Mouse (Mus musculus) stomach, embryonic 15.5 days (tissue): ENCODE results near the gene Tmprss12. TPM values are rescaled to one million over a fixed set of nuclear protein-coding genes. Genes with fewer than 3 reads are reported as not detected.

Experiments used
- ATAC-seq: fragments of 200-750 bp; cut with Nextera tagmentation; 2 replicates; pipeline ENCODE4 v1.8.0; 2017; ENCODE audit warnings: low read depth, moderate number of reproducible peaks, moderate TSS enrichment; ENCODE audit not compliant: insufficient read depth, low FRiP score
- H3K27ac ChIP-seq: fragments of 300-500 bp; sonication (generic); 2 replicates; pipeline ENCODE4 v1.5.1; 2015; ENCODE audit warnings: mild to moderate bottlenecking, inconsistent platforms
- H3K27me3 ChIP-seq: fragments of 300-500 bp; sonication (generic); replicated peaks from 2 replicates; pipeline ENCODE4 v1.6.1; 2015; ENCODE audit warnings: inconsistent platforms
- H3K36me3 ChIP-seq: fragments of 300-500 bp; sonication (generic); 2 replicates; pipeline ENCODE4 v1.6.1; 2015; ENCODE audit warnings: inconsistent platforms
- H3K4me1 ChIP-seq: fragments of 300-500 bp; sonication (generic); 2 replicates; pipeline ENCODE4 v1.6.1; 2015; ENCODE audit warnings: inconsistent platforms
- H3K4me2 ChIP-seq: fragments of 300-500 bp; sonication (generic); 2 replicates; pipeline ENCODE4 v1.6.1; 2015; ENCODE audit warnings: mild to moderate bottlenecking, inconsistent platforms
- H3K4me3 ChIP-seq: fragments of 300-500 bp; sonication (generic); replicated peaks from 2 replicates; pipeline ENCODE4 v1.5.1; 2015; ENCODE audit warnings: inconsistent platforms
- H3K9ac ChIP-seq: fragments of 300-500 bp; sonication (generic); 2 replicates; pipeline ENCODE4 v1.6.1; 2015; ENCODE audit warnings: inconsistent platforms
- H3K9me3 ChIP-seq: fragments of 300-500 bp; sonication (generic); 2 replicates; pipeline ENCODE4 v1.6.1; 2016; ENCODE audit warnings: inconsistent platforms
- WGBS: fragments of 180-500 bp; shearing (Covaris S2); methylation state at CpG from one replicate; pipeline ENCODE4 v1.1.7; 2015; 5-methylcytosine and 5-hydroxymethylcytosine counted together
- polyA plus RNA-seq: library from polyadenylated mRNA; unstranded; fragments of >200 nt; fragmentation: Nextera tagmentation; extraction: Ambion mirVana; gene quantifications from 2 replicates; pipeline ENCODE4 v1.2.1, GENCODE M21; 2015

Tmprss12 gene
- 0.15 and 0.28 TPM in 2 replicates for polyA plus RNA-seq

DNA sequence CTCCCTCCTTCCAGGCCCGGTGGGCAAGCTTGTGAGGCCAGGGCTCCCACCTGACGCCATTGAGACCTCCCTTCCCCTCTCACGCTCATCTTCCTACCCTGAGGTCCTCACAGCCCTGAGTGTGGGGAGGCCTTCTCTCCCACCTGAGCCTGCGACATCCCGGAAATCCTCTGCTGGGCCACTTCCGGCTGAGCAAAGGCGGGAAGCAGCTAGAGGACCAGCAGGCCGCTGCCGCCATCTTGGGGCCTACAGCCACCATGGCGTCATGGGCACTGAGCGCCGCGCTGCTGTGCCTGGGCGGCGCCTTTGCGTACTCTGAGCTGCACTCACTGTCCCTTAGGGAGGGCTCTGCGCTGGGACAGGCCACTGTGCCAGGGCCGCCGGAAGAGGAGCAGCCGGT lies at the start of gene Tmprss12:
Gene Tmprss12, plus strand, starts transcription at position 212 of the 400 bp plus-strand sequence.
- no peak for ATAC-seq
- Histone ChIP-seq H3K4me2 (no peak within 1 kb of the TSS), H3K9me3 (no peaks in the 10 kb centered on the region), H3K4me1 (no peaks in the 10 kb centered on the region), H3K4me3 (no peak within 1 kb of the TSS), H3K9ac (no peak within 1 kb of the TSS), H3K27ac (no peak within 1 kb of the TSS), H3K27me3 (no peaks in the 10 kb centered on the region), H3K36me3 (no peaks in the 10 kb centered on the region)
- WGBS = 96% methylated on average over 20 of the region's 20 CpGs

DNA sequence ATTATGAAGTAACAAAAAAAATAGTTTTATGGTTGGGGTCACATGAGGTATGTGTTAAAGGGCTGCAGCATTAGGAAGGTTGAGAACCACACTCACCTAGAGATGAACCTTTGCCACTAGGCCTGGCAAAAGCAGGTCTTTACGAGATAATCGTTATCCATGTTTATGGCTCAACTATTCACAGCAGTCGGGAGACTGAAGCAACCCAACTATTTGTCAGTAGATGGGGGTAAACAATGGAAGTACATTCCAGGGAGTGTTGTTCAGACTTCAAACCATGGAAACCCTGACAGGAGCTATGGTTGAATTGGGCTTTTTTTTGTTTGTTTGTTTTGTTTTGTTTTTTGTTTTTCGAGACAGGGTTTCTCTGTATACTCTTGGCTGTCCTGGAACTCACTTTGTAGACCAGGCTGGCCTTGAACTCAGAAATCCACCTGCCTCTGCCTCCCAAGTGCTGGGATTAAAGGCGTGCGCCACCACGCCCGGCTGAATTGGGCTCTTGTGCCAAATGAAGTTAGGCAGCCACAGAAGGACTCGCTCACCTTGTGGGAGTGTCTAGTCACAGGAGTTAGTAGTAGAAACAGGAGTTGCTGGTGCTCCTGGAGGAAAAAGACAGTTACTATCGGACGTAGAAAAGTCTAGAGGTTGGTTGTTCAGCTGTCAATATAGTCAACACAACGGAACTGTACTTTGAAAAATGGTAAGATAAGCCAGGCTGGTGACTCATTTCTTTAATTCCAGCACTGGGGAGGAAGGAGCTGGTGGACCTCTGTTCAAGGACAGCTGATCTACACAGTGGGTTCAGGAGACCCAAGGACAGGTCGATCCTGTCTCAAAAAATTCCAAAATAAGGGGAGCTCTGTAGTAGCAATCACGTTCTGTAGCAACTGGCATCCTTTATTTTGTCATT lies 48.8 kb upstream of the Tmprss12 start:
- no peak overlapping the region for H3K27ac ChIP-seq
- H3K4me2 ChIP-seq = no peak overlapping the region
- no peak overlapping the region for H3K9ac ChIP-seq
- no peak for ATAC-seq
- H3K36me3 ChIP-seq = peaks cover 12% of the 10 kb centered on the region; the same call in 1 of the 2 replicates
- peaks cover 9% of the 10 kb centered on the region for H3K4me1 ChIP-seq
- H3K9me3 ChIP-seq = no peaks in the 10 kb centered on the region
- H3K27me3 ChIP-seq = no peaks in the 10 kb centered on the region
- WGBS = 80% methylated on average over 14 of the region's 14 CpGs
- no peak overlapping the region for H3K4me3 ChIP-seq

DNA sequence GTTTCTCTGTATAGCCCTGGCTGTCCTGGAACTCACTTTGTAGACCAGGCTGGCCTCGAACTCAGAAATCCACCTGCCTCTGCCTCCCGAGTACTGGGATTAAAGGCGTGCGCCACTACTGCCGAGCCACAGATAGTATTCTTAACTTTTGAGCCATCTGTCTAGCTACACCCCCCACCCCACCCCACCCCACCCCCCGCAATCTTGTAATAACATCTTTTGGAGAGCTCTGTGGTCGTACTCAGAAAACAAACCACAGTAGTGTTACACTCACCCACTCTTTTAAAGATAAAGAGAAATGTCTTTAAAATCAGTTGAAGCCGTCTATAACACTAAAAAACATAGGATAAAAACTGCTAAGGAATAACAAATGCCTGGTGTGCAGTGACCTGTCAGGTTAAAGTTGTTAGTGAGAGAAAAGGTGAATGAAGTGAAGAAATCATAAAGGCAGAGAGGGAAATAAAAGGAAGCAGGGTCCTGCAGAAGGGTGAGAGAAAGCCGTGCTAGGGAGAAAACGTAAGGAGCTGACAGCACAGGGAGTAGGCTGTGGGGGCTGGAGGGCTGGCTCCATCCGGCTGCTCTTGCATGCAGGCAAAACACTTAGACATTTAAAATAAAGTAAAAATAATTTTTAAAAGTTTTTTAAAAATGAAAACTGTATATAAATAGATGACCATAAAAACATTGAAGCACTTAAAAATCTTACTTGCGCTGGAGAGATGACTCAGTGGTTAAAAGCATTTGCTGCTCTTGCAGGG lies 45.2 kb upstream of the Tmprss12 start:
- Histone ChIP-seq H3K9me3 (no peaks in the 10 kb centered on the region), H3K27ac (no peak overlapping the region), H3K9ac (no peak overlapping the region), H3K4me2 (no peak overlapping the region), H3K27me3 (no peaks in the 10 kb centered on the region), H3K36me3 (peaks cover 19% of the 10 kb centered on the region), H3K4me1 (no peaks in the 10 kb centered on the region), H3K4me3 (no peak overlapping the region)
- WGBS = 81% methylated on average over 12 of the region's 12 CpGs
- ATAC-seq = no peak

DNA sequence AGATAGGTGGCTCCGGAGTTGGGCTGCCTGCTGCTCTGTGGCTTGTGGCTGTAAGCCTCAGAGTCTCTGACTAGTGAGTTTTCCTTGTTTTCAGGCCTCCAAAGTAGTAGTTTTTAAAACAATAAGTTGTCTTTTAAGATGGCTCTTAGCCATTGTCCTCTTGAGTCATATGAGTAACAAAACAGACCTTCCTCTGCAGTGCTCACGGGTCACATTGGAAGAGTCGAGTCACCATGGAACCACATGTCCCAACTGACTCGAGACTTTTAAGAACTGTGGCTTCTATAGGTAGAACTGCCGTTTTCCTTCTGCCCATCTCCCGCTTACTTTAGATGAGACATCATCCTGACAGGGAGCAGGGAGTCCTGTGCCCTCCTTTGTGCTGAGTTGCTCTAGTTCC lies 43.7 kb upstream of the Tmprss12 start:
- H3K9ac ChIP-seq = no peak overlapping the region
- no peaks in the 10 kb centered on the region for H3K9me3 ChIP-seq
- peaks cover 22% of the 10 kb centered on the region for H3K36me3 ChIP-seq
- H3K4me2 ChIP-seq = no peak overlapping the region
- H3K27me3 ChIP-seq = no peaks in the 10 kb centered on the region
- H3K4me1 ChIP-seq = no peaks in the 10 kb centered on the region
- 82% methylated on average over 6 of the region's 6 CpGs for WGBS
- ATAC-seq = no peak
- H3K4me3 ChIP-seq = no peak overlapping the region
- H3K27ac ChIP-seq = no peak overlapping the region

DNA sequence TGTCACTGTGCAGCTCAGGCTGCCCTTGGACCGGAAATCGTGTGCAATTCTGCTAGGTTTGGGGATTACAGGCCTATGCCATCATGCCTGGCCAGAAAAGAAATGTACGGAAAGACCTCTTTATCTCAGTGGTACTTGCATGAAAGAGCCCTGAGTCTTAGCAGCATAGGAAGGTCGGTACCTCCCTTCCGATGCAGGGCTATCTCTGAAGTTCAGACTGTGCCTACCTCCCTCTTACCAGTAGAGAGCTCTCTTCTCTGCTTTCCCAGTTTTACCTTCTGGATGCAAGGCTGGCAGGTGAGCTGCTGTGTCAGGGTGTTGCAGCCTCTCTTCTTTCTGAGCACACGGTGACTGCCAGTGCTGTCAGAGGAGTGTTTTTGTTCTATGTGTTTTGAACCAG lies 38.9 kb upstream of the Tmprss12 start:
- ATAC-seq = no peak
- 92% methylated on average over 6 of the region's 6 CpGs for WGBS
- no peak overlapping the region for H3K27ac ChIP-seq
- no peak overlapping the region for H3K4me2 ChIP-seq
- H3K36me3 ChIP-seq = peaks cover 25% of the 10 kb centered on the region
- H3K9me3 ChIP-seq = no peaks in the 10 kb centered on the region
- no peak overlapping the region for H3K9ac ChIP-seq
- no peak overlapping the region for H3K4me3 ChIP-seq
- H3K27me3 ChIP-seq = no peaks in the 10 kb centered on the region
- no peaks in the 10 kb centered on the region for H3K4me1 ChIP-seq

DNA sequence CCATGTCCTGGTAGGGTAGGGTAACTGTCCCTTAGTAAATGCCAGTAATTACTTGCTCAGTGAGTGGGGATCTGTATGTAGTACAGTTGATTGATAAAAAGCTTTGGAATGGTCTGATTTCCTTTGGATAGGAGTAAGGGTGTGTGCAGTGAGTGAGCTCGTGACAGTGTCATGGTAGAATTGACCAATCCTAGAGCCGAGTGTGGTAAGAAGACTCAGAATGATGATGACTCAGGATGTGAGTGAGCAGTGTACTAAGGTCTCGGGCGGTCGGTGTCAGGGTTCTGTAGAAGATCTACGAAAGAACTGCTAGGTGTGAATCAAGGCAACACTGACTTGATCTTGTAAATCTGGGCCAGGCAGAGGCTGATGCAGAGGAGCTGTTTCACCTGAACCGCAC lies 34.7 kb upstream of the Tmprss12 start:
- H3K27ac ChIP-seq = no peak overlapping the region
- H3K9me3 ChIP-seq = no peaks in the 10 kb centered on the region
- no peak overlapping the region for H3K9ac ChIP-seq
- no peaks in the 10 kb centered on the region for H3K4me1 ChIP-seq
- WGBS = 95% methylated on average over 7 of the region's 7 CpGs
- no peak overlapping the region for H3K4me3 ChIP-seq
- H3K36me3 ChIP-seq = peaks cover 49% of the 10 kb centered on the region
- H3K27me3 ChIP-seq = no peaks in the 10 kb centered on the region
- no peak for ATAC-seq
- H3K4me2 ChIP-seq = no peak overlapping the region

DNA sequence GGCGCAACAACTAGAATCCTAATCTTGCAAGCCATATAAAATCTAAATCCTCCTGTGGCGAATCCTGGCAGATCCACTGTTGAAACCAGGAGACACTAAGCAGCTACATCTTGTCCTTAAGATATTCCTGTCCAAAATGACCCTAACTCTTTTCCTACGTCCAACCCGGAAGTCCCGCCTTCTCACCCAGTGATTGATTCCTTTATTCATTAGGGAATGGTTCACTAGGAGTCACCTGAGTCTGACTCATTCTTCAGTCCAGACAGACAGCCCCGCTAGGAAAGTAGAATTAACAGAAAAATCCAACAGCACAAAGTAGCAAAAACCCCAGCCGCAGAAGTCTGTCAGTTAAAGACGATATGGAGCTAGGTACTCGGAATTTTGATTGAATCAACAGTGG lies 33.3 kb upstream of the Tmprss12 start:
- Histone ChIP-seq H3K27ac (no peak overlapping the region), H3K36me3 (peaks cover 54% of the 10 kb centered on the region), H3K4me3 (no peak overlapping the region), H3K9me3 (no peaks in the 10 kb centered on the region), H3K9ac (no peak overlapping the region), H3K4me1 (no peaks in the 10 kb centered on the region), H3K27me3 (no peaks in the 10 kb centered on the region), H3K4me2 (no peak overlapping the region)
- no peak for ATAC-seq
- WGBS = 90% methylated on average over 9 of the region's 9 CpGs

DNA sequence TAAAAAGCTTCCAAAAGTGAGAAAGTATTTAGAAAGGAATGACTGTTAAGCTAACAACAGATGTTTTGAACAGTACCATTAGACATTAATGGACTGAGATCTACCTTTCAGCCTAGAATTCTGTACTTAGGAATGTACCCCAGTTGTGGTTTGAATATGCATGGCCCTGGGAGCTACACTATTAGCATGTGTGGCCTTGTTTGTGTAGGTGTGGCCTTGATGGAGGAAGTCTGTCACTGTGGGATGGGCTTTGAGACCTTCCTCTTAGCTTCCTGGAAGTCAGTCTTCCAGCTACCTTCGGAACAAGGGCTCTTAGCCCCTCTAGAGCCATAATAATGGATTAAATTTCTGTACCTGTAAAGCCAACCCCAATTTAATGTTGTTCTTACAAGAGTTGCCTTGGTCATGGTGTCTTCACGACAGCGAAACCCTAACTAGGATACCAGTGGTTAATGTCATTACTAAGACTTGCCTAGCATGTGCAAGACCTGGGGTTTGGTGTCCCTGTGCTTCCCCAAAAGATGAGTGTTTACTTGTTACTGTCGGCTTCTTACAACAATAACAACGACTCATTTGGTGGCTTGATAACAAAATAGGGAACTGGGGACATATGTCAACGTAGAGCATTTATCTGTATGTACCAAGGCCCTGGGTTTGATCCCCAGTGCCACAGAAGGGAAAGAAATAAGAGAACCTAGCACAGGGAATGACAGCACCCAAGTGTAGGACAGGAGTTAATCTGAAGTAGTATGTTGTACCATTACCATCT lies 31.8 kb upstream of the Tmprss12 start:
- no peaks in the 10 kb centered on the region for H3K9me3 ChIP-seq
- ATAC-seq = no peak
- H3K4me3 ChIP-seq = no peak overlapping the region
- no peaks in the 10 kb centered on the region for H3K27me3 ChIP-seq
- no peak overlapping the region for H3K27ac ChIP-seq
- peaks cover 59% of the 10 kb centered on the region for H3K36me3 ChIP-seq
- no peak overlapping the region for H3K9ac ChIP-seq
- no peaks in the 10 kb centered on the region for H3K4me1 ChIP-seq
- no peak overlapping the region for H3K4me2 ChIP-seq
- WGBS = 89% methylated on average over 6 of the region's 6 CpGs

DNA sequence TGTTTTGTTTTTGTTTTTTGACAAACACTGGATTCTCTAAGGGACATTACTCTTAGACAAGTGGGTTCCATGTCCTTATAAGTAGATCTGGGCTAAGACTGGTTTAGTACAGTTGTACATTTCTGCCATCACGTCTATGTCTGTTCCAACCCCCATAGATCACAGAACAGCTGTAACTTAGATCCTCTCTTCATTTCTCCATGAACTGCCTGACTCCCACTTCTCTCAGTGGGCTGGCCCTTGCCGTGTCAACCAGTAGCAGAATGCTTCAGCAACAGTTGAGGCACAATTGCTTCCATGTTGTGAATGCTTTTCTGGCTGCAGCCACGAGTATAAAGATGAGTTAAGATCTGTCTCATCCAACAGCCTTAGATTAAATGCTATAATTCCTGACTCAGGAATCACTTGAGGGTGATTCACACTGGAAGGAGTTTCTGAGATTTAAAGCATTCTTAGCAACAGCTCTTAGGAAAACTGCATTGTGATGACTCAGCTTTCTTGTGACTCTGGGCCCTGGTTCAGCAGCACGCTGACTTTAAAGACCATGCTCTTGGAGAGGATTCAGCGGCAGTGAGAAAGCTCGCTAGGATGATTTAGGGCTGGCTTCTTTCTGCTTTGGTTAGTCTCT lies 29.4 kb upstream of the Tmprss12 start:
- no peaks in the 10 kb centered on the region for H3K4me1 ChIP-seq
- no peak overlapping the region for H3K4me3 ChIP-seq
- peaks cover 72% of the 10 kb centered on the region for H3K36me3 ChIP-seq
- no peak overlapping the region for H3K9ac ChIP-seq
- no peak overlapping the region for H3K27ac ChIP-seq
- H3K9me3 ChIP-seq = no peaks in the 10 kb centered on the region
- WGBS = 83% methylated on average over 6 of the region's 6 CpGs
- ATAC-seq = no peak
- H3K27me3 ChIP-seq = no peaks in the 10 kb centered on the region
- no peak overlapping the region for H3K4me2 ChIP-seq

DNA sequence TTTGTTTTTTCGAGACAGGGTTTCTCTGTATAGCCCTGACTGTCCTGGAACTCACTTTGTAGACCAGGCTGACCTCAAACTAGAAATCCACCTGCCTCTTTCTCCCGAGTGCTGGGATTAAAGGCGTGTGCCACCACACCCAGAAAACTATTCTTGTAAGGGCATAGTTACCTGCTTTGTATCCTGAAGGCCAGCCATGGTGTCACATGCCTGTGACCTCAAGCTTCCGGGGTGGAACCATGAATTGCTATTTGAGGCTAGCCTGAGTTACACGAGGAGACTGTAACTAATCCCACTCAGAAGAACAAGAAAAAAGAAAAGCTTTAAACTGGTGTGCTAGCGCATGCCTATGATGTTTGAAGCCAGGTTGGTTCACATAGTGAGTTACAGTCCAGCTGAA lies 24.3 kb upstream of the Tmprss12 start:
- H3K27me3 ChIP-seq = no peaks in the 10 kb centered on the region
- WGBS = 86% methylated on average over 6 of the region's 6 CpGs
- no peaks in the 10 kb centered on the region for H3K9me3 ChIP-seq
- peaks cover 63% of the 10 kb centered on the region for H3K36me3 ChIP-seq
- no peak overlapping the region for H3K9ac ChIP-seq
- no peak overlapping the region for H3K27ac ChIP-seq
- no peaks in the 10 kb centered on the region for H3K4me1 ChIP-seq
- no peak overlapping the region for H3K4me2 ChIP-seq
- ATAC-seq = no peak
- no peak overlapping the region for H3K4me3 ChIP-seq

DNA sequence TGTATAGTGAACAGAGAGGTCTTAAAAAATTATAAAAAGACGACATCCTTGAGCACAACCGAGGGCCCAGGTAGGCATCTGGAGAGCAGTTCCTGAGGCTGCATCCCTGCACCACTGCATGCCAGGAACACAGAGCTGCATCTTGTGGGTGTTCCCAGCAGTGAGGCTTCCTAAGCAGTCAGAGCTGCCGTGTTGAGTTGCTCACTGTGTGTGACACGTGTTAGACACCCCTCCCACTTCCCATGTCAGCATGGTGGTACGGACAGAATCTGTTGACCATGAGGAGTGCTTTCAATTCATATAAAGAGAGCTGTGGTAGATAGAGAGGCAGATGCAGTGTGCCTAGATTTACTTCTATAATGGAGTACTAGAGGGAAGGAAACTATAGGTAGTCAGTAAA lies 23.3 kb upstream of the Tmprss12 start:
- Histone ChIP-seq H3K4me3 (no peak overlapping the region), H3K4me2 (no peak overlapping the region), H3K9ac (no peak overlapping the region), H3K9me3 (no peaks in the 10 kb centered on the region), H3K36me3 (peaks cover 58% of the 10 kb centered on the region), H3K4me1 (no peaks in the 10 kb centered on the region), H3K27ac (no peak overlapping the region), H3K27me3 (no peaks in the 10 kb centered on the region)
- WGBS = 84% methylated on average over 5 of the region's 5 CpGs
- no peak for ATAC-seq
